Mouse (Mus musculus): Measurements from ENCODE around the gene Gm20821. TPM values are rescaled to one million over a fixed set of nuclear protein-coding genes. Genes with fewer than 3 reads are reported as not detected.

Gm20821 gene
- not detected in 2 replicates for polyA plus RNA-seq (2012; rRNA removed)

GRCm38 (mm10) chrY:9781504-9781903 is at the start of gene Gm20821:
Gene Gm20821, plus strand, starts transcription at chrY:9781804.

